Comparison of ENCODE assay signal across 8 mouse cellular contexts in genomic region chr11:22990393-22991126, GRCm38 (mm10). TPM values are rescaled to one million over a fixed set of nuclear protein-coding genes. Genes with fewer than 3 reads are reported as not detected.
DNase-seq lines count a peak whose midpoint lies in the region; ATAC-seq and TF ChIP-seq lines count a peak whose summit lies in the region.

TSS of gene Cct4 (plus strand) at chr11:22990519.

- TF ChIP-seq POLR2A in ES-Bruce4 (IDR thresholded peaks at IDR 0.05; ENCODE audit: insufficient read depth, low read length) = peak; percentile 40
- TF ChIP-seq POLR2A in lung, adult 2 months (IDR thresholded peaks at IDR 0.05; ENCODE audit: borderline replicate concordance, extremely low read depth, low read depth, low read length) = peak; percentile 92

- TF ChIP-seq EP300 in ES-Bruce4 (IDR thresholded peaks at IDR 0.05; ENCODE audit: insufficient read depth, low read depth, low read length) = no peak

- peak; percentile 95 for DNase-seq in forebrain, embryonic 14.5 days (ENCODE audit: low spot score)
- DNase-seq in heart, postnatal 14 days = peak; percentile 95 to 96
- DNase-seq in layer of hippocampus, adult 18-20 months (ENCODE audit: low spot score in 2 of 2) = peak; percentile 90 to 95
- peak; percentile 91 for DNase-seq in lung, adult 2 months
- DNase-seq in thymus, adult 18-20 months = peak; percentile 80 to 81

- peak within 1 kb of the TSS; percentile 86 for H3K4me3 ChIP-seq in ES-Bruce4 (ENCODE audit: low read depth, low read length)
- H3K4me3 ChIP-seq in forebrain, embryonic 14.5 days (ENCODE audit: low read depth, low read length) = peak within 1 kb of the TSS; percentile 83
- H3K4me3 ChIP-seq in lung, adult 2 months (replicated peaks; ENCODE audit: extremely low read depth, low read depth, low read length) = peak within 1 kb of the TSS; percentile 89

- under 1% methylated on average over 66 of the region's 66 CpGs for WGBS in forebrain, embryonic 14.5 days
- 0% methylated on average over 66 of the region's 66 CpGs for WGBS in lung, adult 2 months

- no peaks in the 10 kb centered on the region for H3K27me3 ChIP-seq in ES-Bruce4 (ENCODE audit: control insufficient read depth, insufficient read depth, low read length, poor library complexity, severe bottlenecking)
- H3K27me3 ChIP-seq in forebrain, embryonic 14.5 days (replicated peaks; ENCODE audit: control insufficient read depth, insufficient read depth, low read length) = no peaks in the 10 kb centered on the region

- H3K4me1 ChIP-seq in ES-Bruce4 (ENCODE audit: control insufficient read depth, insufficient read depth, low read length) = peaks cover 2% of the 10 kb centered on the region
- peaks cover 11% of the 10 kb centered on the region for H3K4me1 ChIP-seq in forebrain, embryonic 14.5 days (ENCODE audit: control insufficient read depth, insufficient read depth, low read length)
- peaks cover 8% of the 10 kb centered on the region for H3K4me1 ChIP-seq in lung, adult 2 months (ENCODE audit: control insufficient read depth, insufficient read depth, low read length)

- intact Hi-C loops in heart, postnatal 14 days (cut with DNase I) = loop anchor here (2.0 kb wide), 1 partner anchor 16 kb away; the partner anchor contains the start of gene Fam161a

- H3K9ac ChIP-seq in ES-Bruce4 (ENCODE audit: low read depth, poor library complexity, severe bottlenecking) = peak within 1 kb of the TSS; percentile 93
- H3K9ac ChIP-seq in forebrain, embryonic 14.5 days (ENCODE audit: low read length) = peak within 1 kb of the TSS; percentile 94

- no peak for TF ChIP-seq CTCF in ES-Bruce4 (IDR thresholded peaks at IDR 0.05; ENCODE audit: low read depth, low read length)
- no peak for TF ChIP-seq CTCF in lung, adult 2 months (IDR thresholded peaks at IDR 0.05; ENCODE audit: insufficient read depth, low read length)

- H3K9me3 ChIP-seq in ES-Bruce4 (replicated peaks; ENCODE audit: control insufficient read depth, insufficient read depth, low read length, poor library complexity, severe bottlenecking) = no peaks in the 10 kb centered on the region
- H3K9me3 ChIP-seq in forebrain, embryonic 14.5 days (replicated peaks; ENCODE audit: control insufficient read depth, low read length) = no peaks in the 10 kb centered on the region

- ATAC-seq in cerebellum, adult (ENCODE audit: insufficient number of reproducible peaks, low FRiP score, low TSS enrichment) = peak; percentile 99
- ATAC-seq in forebrain, embryonic 14.5 days = peak; percentile 99
- ATAC-seq in neutrophil, adult 5-6 weeks (ENCODE audit: extremely low read depth, insufficient number of reproducible peaks, low FRiP score, poor library complexity, severe bottlenecking) = peak; percentile 91

- H3K4me2 ChIP-seq in forebrain, embryonic 14.5 days (ENCODE audit: low read length) = peak within 1 kb of the TSS; percentile 98

- peaks cover 36% of the 10 kb centered on the region for H3K36me3 ChIP-seq in ES-Bruce4 (ENCODE audit: control insufficient read depth, insufficient read depth, low read length, poor library complexity, severe bottlenecking)
- H3K36me3 ChIP-seq in forebrain, embryonic 14.5 days (ENCODE audit: control insufficient read depth, insufficient read depth, low read length) = peaks cover 21% of the 10 kb centered on the region

- peak within 1 kb of the TSS; percentile 55 for H3K27ac ChIP-seq in ES-Bruce4 (ENCODE audit: insufficient read depth, low read length)
- peak within 1 kb of the TSS; percentile 93 for H3K27ac ChIP-seq in forebrain, embryonic 14.5 days (ENCODE audit: low read depth, low read length)

RNA-seq across cellular contexts. Expression of gene Cct4, which starts in this region (rescaled TPM):
- polyA plus RNA-seq in ES-Bruce4 (2011; ENCODE audit: insufficient read depth, insufficient read length, low read depth, missing spikeins) = 618 and 646 TPM in 2 replicates
- 378 and 395 TPM in 2 replicates for polyA plus RNA-seq in forebrain, embryonic 14.5 days (2014; fragmentation: Nextera tagmentation; extraction: Ambion mirVana)
- 100 to 1,000 TPM; 108 to 120 TPM for total RNA-seq in heart, postnatal 14 days (2021)
- total RNA-seq in layer of hippocampus, adult 18-20 months (2021) = 100 to 1,000 TPM; 115 to 123 TPM
- polyA plus RNA-seq in lung, adult 2 months (2012; rRNA removed) = 123 and 181 TPM in 2 replicates
- total RNA-seq in neutrophil, adult 5-6 weeks (2017) = 115 and 128 TPM in 2 replicates

Comparison
In these comparisons a context has a peak if more than half of its experiments do, and no peak if none do; other contexts are left out.
1. Peak in every context shown above with its lines: DNase-seq, ATAC-seq, H3K4me3 ChIP-seq and H3K27ac ChIP-seq.